Mouse (Mus musculus) CH12.LX (cell line): ENCODE results near the gene 4930539E08Rik. TPM values are rescaled to one million over a fixed set of nuclear protein-coding genes. Genes with fewer than 3 reads are reported as not detected.
A peak's percentile ranks its signal among the peaks of the same experiment; 100 is the strongest.

ENCODE experiments used
- DNase-seq: peaks from one replicate; pipeline ENCODE4 v3.0.0-alpha.2; 2013; ENCODE audit errors: extremely low read depth
- H3K27ac ChIP-seq: 2 replicates; pipeline ENCODE4 v1.5.1; 2012; ENCODE audit warnings: low read depth, mild to moderate bottlenecking, control low read depth, moderate library complexity; ENCODE audit not compliant: insufficient read depth
- H3K27me3 ChIP-seq: replicated peaks from 2 replicates; pipeline ENCODE3; 2012; ENCODE audit warnings: inconsistent platforms
- H3K36me3 ChIP-seq, 2 experiments: replicated peaks in 1 of 2; 2 replicates each; pipeline versions ENCODE3 to v1.6.1; 2012; ENCODE audit warnings: inconsistent platforms in 1 of 2, low read length in 1 of 2, mild to moderate bottlenecking in 1 of 2, mixed read lengths in 1 of 2, moderate library complexity in 1 of 2; ENCODE audit not compliant: control insufficient read depth in 1 of 2, insufficient read depth in 1 of 2
- H3K4me1 ChIP-seq, 2 experiments: 2 replicates each; pipeline ENCODE4 v1.6.1; 2012; ENCODE audit warnings: inconsistent platforms in 1 of 2, moderate library complexity in 1 of 2; ENCODE audit not compliant: insufficient read depth in 2 of 2, control insufficient read depth in 1 of 2
- H3K4me2 ChIP-seq: 2 replicates; pipeline ENCODE4 v1.6.1; 2012; ENCODE audit warnings: low read depth, mild to moderate bottlenecking, control low read depth; ENCODE audit not compliant: poor library complexity, insufficient read depth, severe bottlenecking
- H3K4me3 ChIP-seq, 3 experiments: fragments of 150-350 bp in 1 of 3; sonication (generic) in 1 of 3; replicated peaks in 1 of 3; 2 replicates each; pipeline versions ENCODE3 to v1.5.1; 2011 to 2012; ENCODE audit warnings: low read depth in 2 of 3, low read length in 2 of 3, mild to moderate bottlenecking in 2 of 3, moderate library complexity in 2 of 3, control low read depth in 1 of 3, improper control_type of control experiment in 1 of 3, inconsistent platforms in 1 of 3, mixed read lengths in 1 of 3; ENCODE audit not compliant: poor library complexity in 1 of 3
- H3K79me2 ChIP-seq: replicated peaks from 2 replicates; pipeline ENCODE4 v1.6.1; 2012; ENCODE audit warnings: mild to moderate bottlenecking, moderate library complexity; ENCODE audit not compliant: control insufficient read depth, poor library complexity, insufficient read depth, severe bottlenecking; ENCODE audit errors: extremely low read depth
- H3K9ac ChIP-seq: 2 replicates; pipeline ENCODE4 v1.6.1; 2012; ENCODE audit warnings: low read depth, mild to moderate bottlenecking, control low read depth, moderate library complexity; ENCODE audit not compliant: insufficient read depth
- H3K9me3 ChIP-seq: replicated peaks from 2 replicates; pipeline ENCODE3; 2012; ENCODE audit warnings: low read length, inconsistent platforms, mixed read lengths
- CTCF ChIP-seq, 2 experiments: IDR thresholded peaks in 1 of 2; conservative IDR thresholded peaks in 1 of 2; 2 replicates each; pipeline ENCODE4 v1.5.1; 2011 to 2012; ENCODE audit warnings: low read depth in 2 of 2, low read length in 2 of 2, improper control_type of control experiment in 1 of 2, inconsistent platforms in 1 of 2, mild to moderate bottlenecking in 1 of 2, moderate library complexity in 1 of 2
- ELF1 ChIP-seq: IDR thresholded peaks from 2 replicates; pipeline ENCODE4 v1.6.1; 2014; ENCODE audit warnings: low read depth, mild to moderate bottlenecking, inconsistent platforms, low read length, improper control_type of control experiment
- GABPA ChIP-seq: IDR thresholded peaks from 2 replicates; pipeline ENCODE4 v1.6.1; 2012; ENCODE audit warnings: low read depth, low read length, improper control_type of control experiment, inconsistent platforms; ENCODE audit not compliant: insufficient replicate concordance
- IRF4 ChIP-seq: IDR thresholded peaks from 2 replicates; pipeline ENCODE4 v1.6.1; 2014; ENCODE audit warnings: low read depth, mild to moderate bottlenecking, inconsistent platforms, low read length, improper control_type of control experiment
- JUN ChIP-seq: IDR thresholded peaks from 2 replicates; pipeline ENCODE4 v1.6.1; 2011; ENCODE audit warnings: low read depth, mild to moderate bottlenecking, low read length, improper control_type of control experiment, moderate library complexity; ENCODE audit not compliant: insufficient read depth
- JUND ChIP-seq: conservative IDR thresholded peaks from 2 replicates; pipeline ENCODE4 v1.6.1; 2011; ENCODE audit warnings: low read depth, low read length, improper control_type of control experiment
- MAZ ChIP-seq: IDR thresholded peaks from 2 replicates; pipeline ENCODE4 v1.6.1; 2012; ENCODE audit warnings: low read depth, mild to moderate bottlenecking, inconsistent platforms, low read length, improper control_type of control experiment, moderate library complexity
- MEF2A ChIP-seq: IDR thresholded peaks from 2 replicates; pipeline ENCODE4 v1.6.1; 2014; ENCODE audit warnings: low read depth, mild to moderate bottlenecking, inconsistent platforms, low read length, improper control_type of control experiment, borderline replicate concordance
- MYC ChIP-seq: IDR thresholded peaks from 2 replicates; pipeline ENCODE4 v1.6.1; 2011; ENCODE audit warnings: low read depth, mild to moderate bottlenecking, improper control_type of control experiment, low read length
- TBP ChIP-seq: conservative IDR thresholded peaks from 2 replicates; pipeline ENCODE4 v1.6.1; 2011; ENCODE audit warnings: low read depth, low read length, improper control_type of control experiment
- UBTF ChIP-seq: IDR thresholded peaks from 2 replicates; pipeline ENCODE4 v1.6.1; 2012; ENCODE audit warnings: low read depth, mild to moderate bottlenecking, inconsistent platforms, low read length, improper control_type of control experiment, moderate library complexity
- USF2 ChIP-seq: conservative IDR thresholded peaks from 2 replicates; pipeline ENCODE4 v1.6.1; 2011; ENCODE audit warnings: low read depth, low read length, improper control_type of control experiment
- ZNF384 ChIP-seq: IDR thresholded peaks from 2 replicates; pipeline ENCODE4 v1.6.1; 2012; ENCODE audit warnings: low read depth, low read length, improper control_type of control experiment, inconsistent platforms
- dilution Hi-C: fragments of 300-500 bp; cut with MboI; formaldehyde crosslinking; loops from 2 replicates; pipeline ENCODE4 v1.14.3; 2020; ENCODE audit warnings: low sequenced_read_pairs; ENCODE audit not compliant: extremely low pct_unique_long_range_greater_than_20kb, extremely low pct_ligation_motif_present
- in situ Hi-C: fragments of 300-500 bp; cut with MboI; formaldehyde crosslinking; loops from 3 replicates; pipeline ENCODE4 v1.14.3; 2019; ENCODE audit warnings: low sequenced_read_pairs, low pct_ligation_motif_present, low pct_unique_long_range_greater_than_20kb, mixed read lengths
- polyA plus RNA-seq: library from polyadenylated mRNA; unstranded; fragments of >175 nt; gene quantifications from 2 replicates; pipeline ENCODE4 v1.2.1, GENCODE M21; 2012; ENCODE audit warnings: low read depth; ENCODE audit not compliant: insufficient read length
- total RNA-seq, 2 experiments: library from RNA; depleted of rRNA; stranded (reverse); fragments of 300-350 nt in 1 of 2; fragments of >200 nt in 1 of 2; gene quantifications; 2 replicates each; pipeline ENCODE4 v1.2.3; 2012 to 2014

The 4930539E08Rik gene
- total and polyA plus RNA-seq, 3 experiments, result 0.62 to 1.4 (median 1.4) TPM

DNA sequence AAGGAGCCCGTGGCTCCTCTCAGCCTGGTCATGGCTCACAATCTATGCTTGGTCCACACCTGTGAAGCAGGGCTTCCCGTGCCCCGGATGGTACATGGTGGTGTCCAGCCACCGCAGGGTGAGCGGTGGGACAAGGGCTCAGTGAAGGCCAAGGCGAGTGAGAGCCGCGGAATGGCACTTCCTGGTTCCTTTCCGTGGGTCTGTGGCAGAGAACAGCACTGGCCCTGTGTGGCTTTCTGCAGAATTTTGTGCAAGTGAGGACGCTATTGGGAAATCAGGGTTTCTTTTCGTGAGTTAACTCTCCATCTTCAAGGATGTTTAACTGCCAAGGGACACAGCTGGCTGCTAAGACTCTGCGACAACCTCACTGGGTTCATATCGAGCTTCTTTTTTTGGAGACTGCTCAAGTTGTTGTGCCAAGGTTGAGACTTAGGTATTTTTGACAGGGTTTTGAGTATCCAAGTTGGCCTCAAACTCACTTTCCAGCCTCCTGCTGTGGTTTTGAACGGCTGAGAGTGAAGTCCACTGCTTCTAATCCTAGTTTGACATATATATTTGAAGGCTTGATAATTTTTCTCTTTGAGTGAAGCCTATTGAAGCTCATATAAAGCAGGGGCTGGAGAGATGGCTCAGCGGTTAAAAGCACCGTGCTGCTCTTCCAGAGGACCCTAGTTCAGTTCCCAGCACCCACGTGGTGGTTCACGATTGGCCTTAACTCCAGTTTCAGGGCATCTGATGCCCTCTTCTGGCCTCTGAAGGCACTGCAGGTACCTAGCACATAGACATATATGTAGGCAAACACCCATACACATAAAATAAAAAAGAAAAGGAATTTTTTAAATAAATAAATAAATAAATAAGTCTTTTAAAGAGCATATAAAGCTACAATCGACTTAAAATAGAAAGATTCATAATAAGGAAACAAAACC is 32.2 kb upstream of the 4930539E08Rik start:
- H3K4me1 ChIP-seq, result peaks cover 7 to 19% of the 10 kb centered on the region in 2 experiments; a peak in 3 of 4 replicates
- H3K27ac ChIP-seq, result no peak overlapping the region
- DNase-seq, result no peak
- no peaks in the 10 kb centered on the region for H3K27me3 ChIP-seq
- no peak overlapping the region for H3K4me2 ChIP-seq
- H3K79me2 ChIP-seq, result no peaks in the 10 kb centered on the region
- TF ChIP-seq GABPA, result no peak
- TF ChIP-seq CTCF (conservative IDR thresholded peaks at IDR 0.05 in 1 of 2, IDR thresholded peaks at IDR 0.05 in 1 of 2; ENCODE audit: low read depth in 2 of 2, low read length in 2 of 2), result peak in 1 of 2 experiments; percentile 16; a peak in 1 of 4 replicates
- H3K36me3 ChIP-seq, result no peaks in the 10 kb centered on the region
- in situ Hi-C loops (no loop called here), dilution Hi-C loops (no loop called here)
- peaks cover 6% of the 10 kb centered on the region for H3K9me3 ChIP-seq
- H3K4me3 ChIP-seq, result no peak overlapping the region
- no peak overlapping the region for H3K9ac ChIP-seq

DNA sequence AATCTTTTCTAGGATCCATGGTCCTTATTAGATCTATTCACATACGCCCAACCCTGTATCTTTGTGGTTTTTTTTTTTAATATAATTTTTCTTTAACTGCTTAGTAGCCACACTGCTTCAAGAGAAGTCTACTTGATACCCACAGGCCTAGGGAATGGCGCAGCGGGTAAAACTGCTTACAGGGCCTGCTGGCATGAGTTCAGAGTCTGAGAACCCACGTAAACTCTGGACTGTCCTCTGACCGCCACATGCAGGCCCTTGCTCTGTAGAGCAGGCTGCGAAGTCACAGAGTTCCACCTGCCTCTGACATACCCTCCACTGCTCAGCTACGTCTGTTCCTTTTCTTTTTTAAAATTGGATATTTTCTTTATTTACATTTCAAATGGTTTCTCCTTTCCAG is 29.4 kb upstream of the 4930539E08Rik start:
- TF ChIP-seq ELF1, result no peak
- no peak for TF ChIP-seq IRF4
- no peak for TF ChIP-seq JUND
- no peak for TF ChIP-seq USF2
- TF ChIP-seq MEF2A, result no peak
- TF ChIP-seq TBP, result no peak
- TF ChIP-seq UBTF, result no peak
- TF ChIP-seq ZNF384, result no peak
- no peak for TF ChIP-seq JUN
- TF ChIP-seq MYC, result no peak
- TF ChIP-seq MAZ, result no peak
- H3K9ac ChIP-seq, result no peak overlapping the region
- in situ Hi-C loops (no loop called here), dilution Hi-C loops (no loop called here)
- no peaks in the 10 kb centered on the region for H3K4me1 ChIP-seq
- no peaks in the 10 kb centered on the region for H3K36me3 ChIP-seq
- peaks cover 14% of the 10 kb centered on the region for H3K9me3 ChIP-seq
- no peak overlapping the region for H3K27ac ChIP-seq
- no peak for DNase-seq
- no peaks in the 10 kb centered on the region for H3K27me3 ChIP-seq
- H3K4me2 ChIP-seq, result no peak overlapping the region
- H3K4me3 ChIP-seq, result no peak overlapping the region
- H3K79me2 ChIP-seq, result no peaks in the 10 kb centered on the region
